Mouse (Mus musculus) left cerebral cortex, adult 8-10 months (tissue): ENCODE results near the gene Olfr287. TPM values are rescaled to one million over a fixed set of nuclear protein-coding genes. Genes with fewer than 3 reads are reported as not detected.
A peak's percentile ranks its signal among the peaks of the same experiment; 100 is the strongest.

ENCODE experiments used
- DNase-seq, 2 experiments: peaks; one replicate each; pipeline ENCODE4 v3.0.0; 2022; ENCODE audit warnings: low spot score in 2 of 2
- total RNA-seq, 4 experiments: library from RNA; stranded (reverse); gene quantifications; 2 replicates each; pipeline ENCODE4 v1.2.4; 2022

Olfr287 gene
- total RNA-seq, 4 experiments from 2014 or later: 4.2 to 4.9 (median 4.5) TPM

DNA sequence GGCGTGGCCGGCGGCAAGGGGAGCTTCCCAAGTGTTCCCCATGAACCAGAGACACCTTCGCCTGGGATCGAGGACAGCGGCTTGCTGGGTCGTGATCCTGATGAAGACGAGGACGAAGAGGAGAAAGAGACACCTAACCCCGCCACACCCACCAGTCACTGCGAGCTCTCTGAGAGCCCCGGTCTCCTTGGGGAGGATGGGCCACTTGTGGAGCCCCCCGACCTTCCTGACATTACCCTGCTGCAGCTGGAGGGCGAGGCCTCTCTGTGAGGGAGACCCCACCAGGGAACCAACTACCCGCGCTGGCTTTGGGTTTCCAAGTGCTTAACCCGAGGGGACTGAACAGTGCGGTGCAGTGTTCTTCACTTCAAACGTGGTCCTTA, 52.2 kb downstream of the Olfr287 start:
- no peak for DNase-seq

DNA sequence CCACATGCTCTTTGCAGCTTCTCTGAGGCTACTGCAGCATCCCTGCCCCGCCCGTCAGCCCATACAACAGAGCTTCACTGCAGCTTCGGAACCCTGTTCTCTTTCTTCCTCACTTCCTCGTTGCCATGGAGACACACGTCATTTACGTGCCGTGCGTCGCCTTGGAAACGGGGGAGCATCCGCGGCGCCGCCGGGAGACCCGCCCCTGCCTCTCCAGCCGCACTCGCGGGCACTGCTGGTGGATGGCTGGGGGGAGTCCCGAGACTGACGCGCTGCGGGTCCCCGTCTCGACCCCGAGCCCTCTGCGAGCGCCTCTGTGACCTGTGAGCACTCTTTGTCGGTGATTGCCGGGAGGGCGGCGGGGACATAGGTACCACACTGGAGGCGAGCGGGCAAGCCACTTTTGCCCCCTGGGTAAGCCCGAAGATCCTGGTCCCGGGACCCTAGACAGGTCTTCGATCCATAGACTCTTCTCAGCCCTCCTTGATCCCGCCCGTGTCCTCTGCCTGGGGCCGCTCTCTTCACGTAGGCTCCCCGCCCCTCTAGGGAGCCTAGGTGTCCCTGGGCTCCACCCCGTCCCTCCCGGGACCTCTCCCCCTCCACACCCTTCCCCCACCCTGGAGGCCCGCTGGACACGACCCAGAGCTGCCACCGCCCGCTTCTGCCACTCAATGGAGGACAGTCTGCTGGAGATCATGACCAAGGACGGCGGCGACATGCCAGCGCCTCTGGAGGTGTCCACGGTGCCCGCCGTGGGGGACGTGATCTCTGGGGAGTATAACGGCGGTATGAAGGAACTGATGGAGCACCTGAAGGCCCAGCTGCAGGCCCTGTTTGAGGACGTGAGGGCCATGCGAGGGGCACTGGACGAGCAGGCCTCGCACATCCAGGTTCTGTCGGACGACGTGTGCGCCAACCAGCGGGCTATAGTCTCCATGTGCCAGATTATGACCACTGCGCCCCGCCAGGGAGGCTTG, 52.9 kb downstream of the Olfr287 start:
- peak; percentile 71 to 91 for DNase-seq

DNA sequence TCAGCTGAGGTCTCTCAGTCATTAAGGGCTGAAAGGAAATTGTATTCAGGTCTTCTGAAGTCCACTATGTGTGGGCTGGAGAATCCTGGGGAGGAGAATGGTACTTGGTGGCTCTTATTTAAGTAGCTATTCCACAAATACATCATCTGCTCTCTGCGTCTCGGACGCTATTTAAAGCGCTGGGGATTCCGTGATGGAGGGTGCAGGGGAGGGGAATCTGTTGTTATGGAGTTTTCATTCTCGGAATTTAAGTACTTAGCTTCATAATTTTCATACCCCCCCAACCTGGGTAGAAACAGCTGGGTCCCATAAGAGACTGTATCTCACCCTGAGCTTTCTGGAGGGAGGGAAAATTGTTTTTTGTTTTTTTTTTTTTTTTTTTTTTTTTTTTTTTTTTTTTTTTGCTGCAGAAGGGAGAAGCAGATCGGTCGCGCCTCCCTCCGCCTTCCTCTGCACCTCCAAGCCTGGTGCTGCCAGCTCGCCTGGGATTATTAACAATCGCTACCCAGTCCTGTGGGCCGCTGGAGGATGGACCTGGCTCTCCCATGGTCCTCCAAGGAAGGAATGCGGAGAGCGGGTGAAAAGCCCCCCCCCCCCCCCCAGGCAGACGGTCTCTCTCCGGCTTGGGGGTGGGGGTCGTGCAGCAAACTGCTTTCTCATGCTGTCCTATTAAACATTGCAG, 53.8 kb downstream of the Olfr287 start, which contains the start of gene Ccdc184:
Gene Ccdc184, plus strand, starts transcription at position 196 of the 682 bp plus-strand sequence.
- no peak for DNase-seq

GRCm38 (mm10) chr15:98165525-98165924, 55.3 kb downstream of the Olfr287 start, which contains the start of gene Asb8:
Asb8 (minus strand) TSS chr15:98165625.
- DNase-seq: no peak

DNA sequence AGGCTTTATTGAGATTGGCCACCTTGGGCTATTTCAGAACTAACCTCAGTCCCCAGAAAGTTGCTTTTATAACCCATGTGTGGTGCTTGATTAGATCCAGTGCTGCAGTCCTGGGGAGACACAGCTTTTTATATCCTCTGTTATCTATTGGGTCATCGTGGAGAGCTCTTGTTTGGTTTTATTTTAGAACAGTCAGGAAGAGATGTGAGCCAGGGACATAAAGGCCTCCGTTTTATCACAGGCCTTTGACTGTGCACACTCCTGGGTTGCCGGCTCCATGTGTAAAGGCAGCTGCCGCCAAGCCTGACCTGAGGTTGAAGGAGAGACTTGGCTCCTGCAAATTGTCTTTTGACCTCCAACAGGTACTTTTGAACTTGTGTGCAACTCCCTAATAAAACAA, 58.3 kb downstream of the Olfr287 start:
- no peak for DNase-seq

GRCm38 (mm10) chr15:98161026-98161805, 59.6 kb downstream of the Olfr287 start:
- no peak for DNase-seq

- DNase-seq: no peak
Observed at GRCm38 (mm10) chr15:98157253-98157652, 63.6 kb downstream of the Olfr287 start.

Other genes with a start within 250 kb of the Olfr287 start
- gene Col2a1, start 216.4 kb downstream of the Olfr287 start, total RNA-seq: 1 to 10 TPM; 1.3 to 2.2 (median 1.6) TPM
- 100 to 1,000 TPM; 407 to 459 (median 428) TPM for gene Pfkm, start 128.5 kb downstream of the Olfr287 start, total RNA-seq
- 10 to 100 TPM; 13.2 to 15.3 (median 13.9) TPM for gene Senp1, start 127.3 kb downstream of the Olfr287 start, total RNA-seq
- 10 to 100 TPM; 50.8 to 53.6 (median 51.9) TPM for gene Asb8, start 55.4 kb downstream of the Olfr287 start, total RNA-seq
- 10 to 100 TPM; 16.5 to 18.5 (median 18.2) TPM for gene Ccdc184, start 53.9 kb downstream of the Olfr287 start, total RNA-seq
- under 1 TPM in 1 of 4 experiments, not detected in 3; 0.37 TPM for gene Olfr288, start 25.5 kb downstream of the Olfr287 start, total RNA-seq
- under 1 TPM in 2 of 4 experiments, not detected in 2; 0.17 to 0.35 TPM for gene Gm44579, start 79 bp downstream of the Olfr287 start, total RNA-seq
- gene Olfr286, start 13.4 kb upstream of the Olfr287 start, total RNA-seq: not detected
- gene H1fnt, start 36.2 kb upstream of the Olfr287 start, total RNA-seq: not detected
- 1 to 10 TPM; 7.4 to 8.3 (median 8.1) TPM for gene Zfp641, start 75.1 kb upstream of the Olfr287 start, total RNA-seq
- not detected for gene Olfr285, start 96.3 kb upstream of the Olfr287 start, total RNA-seq
- not detected for gene Olfr284, start 119.9 kb upstream of the Olfr287 start, total RNA-seq
- not detected for gene Olfr283, start 159.9 kb upstream of the Olfr287 start, total RNA-seq
- not detected for gene Olfr282, start 210.2 kb upstream of the Olfr287 start, total RNA-seq
- gene Olfr281, start 231.5 kb upstream of the Olfr287 start, total RNA-seq: not detected
- not detected for gene OR5BS1P, start 248.8 kb upstream of the Olfr287 start, total RNA-seq